Mouse (Mus musculus) limb, embryonic 12.5 days (tissue): ENCODE measurements at regions not wholly inside any gene's neighbourhood (a gene's known extent, or its start where the extent isn't known, plus 50 kb on each side); places are given as distances from the start of the nearest gene placed in this dataset.

ENCODE experiments used
- ATAC-seq: fragments of 200-750 bp; cut with Nextera tagmentation; 2 replicates; pipeline ENCODE4 v1.8.0; 2017; ENCODE audit warnings: low read depth, moderate TSS enrichment; ENCODE audit not compliant: insufficient number of reproducible peaks, insufficient read depth, low FRiP score, low TSS enrichment
- H3K27ac ChIP-seq: fragments of 300-500 bp; sonication (generic); 2 replicates; pipeline ENCODE4 v1.5.1; 2016; ENCODE audit warnings: mild to moderate bottlenecking, moderate library complexity
- H3K27me3 ChIP-seq: fragments of 300-500 bp; sonication (generic); 2 replicates; pipeline ENCODE4 v1.6.1; 2016; ENCODE audit warnings: mild to moderate bottlenecking, moderate library complexity
- H3K36me3 ChIP-seq: fragments of 300-500 bp; sonication (generic); 2 replicates; pipeline ENCODE4 v1.6.1; 2016; ENCODE audit warnings: mild to moderate bottlenecking, moderate library complexity
- H3K4me1 ChIP-seq: fragments of 300-500 bp; sonication (generic); replicated peaks from 2 replicates; pipeline ENCODE4 v1.6.1; 2016
- H3K4me2 ChIP-seq: fragments of 300-500 bp; sonication (generic); 2 replicates; pipeline ENCODE4 v1.6.1; 2016; ENCODE audit warnings: mild to moderate bottlenecking, moderate library complexity
- H3K4me3 ChIP-seq: fragments of 300-500 bp; sonication (generic); replicated peaks from 2 replicates; pipeline ENCODE4 v1.5.1; 2016; ENCODE audit warnings: mild to moderate bottlenecking
- H3K9ac ChIP-seq: fragments of 300-500 bp; sonication (generic); replicated peaks from 2 replicates; pipeline ENCODE4 v1.6.1; 2016; ENCODE audit warnings: mild to moderate bottlenecking, moderate library complexity
- H3K9me3 ChIP-seq: fragments of 300-500 bp; sonication (generic); 2 replicates; pipeline ENCODE4 v1.6.1; 2016; ENCODE audit warnings: mild to moderate bottlenecking, moderate library complexity
- WGBS: fragments of 180-500 bp; shearing (Covaris S2); methylation state at CpG from one replicate; pipeline ENCODE4 v1.1.7; 2016; 5-methylcytosine and 5-hydroxymethylcytosine counted together

GRCm38 (mm10) chr1:10878221-10878760 lies 535.6 kb upstream of the A830018L16Rik start:
- H3K27ac ChIP-seq = no peak overlapping the region
- no peak overlapping the region for H3K9ac ChIP-seq
- H3K27me3 ChIP-seq = no peaks in the 10 kb centered on the region
- 53% methylated on average over 3 of the region's 3 CpGs for WGBS
- no peak overlapping the region for H3K4me3 ChIP-seq
- ATAC-seq = no peak
- no peak overlapping the region for H3K4me2 ChIP-seq
- no peaks in the 10 kb centered on the region for H3K4me1 ChIP-seq
- H3K9me3 ChIP-seq = no peaks in the 10 kb centered on the region
- no peaks in the 10 kb centered on the region for H3K36me3 ChIP-seq

GRCm38 (mm10) chr1:10880026-10880727 lies 533.7 kb upstream of the A830018L16Rik start:
- H3K4me2 ChIP-seq = 0 out of 2 replicates have a peak overlapping the region, but pooled peaks have one; percentile 6
- no peak overlapping the region for H3K27ac ChIP-seq
- H3K36me3 ChIP-seq = no peaks in the 10 kb centered on the region
- no peak overlapping the region for H3K4me3 ChIP-seq
- WGBS = 64% methylated on average over 12 of the region's 12 CpGs
- H3K4me1 ChIP-seq = no peaks in the 10 kb centered on the region
- H3K9ac ChIP-seq = no peak overlapping the region
- no peaks in the 10 kb centered on the region for H3K9me3 ChIP-seq
- no peak for ATAC-seq
- no peaks in the 10 kb centered on the region for H3K27me3 ChIP-seq

- ATAC-seq = no peak
Observed at GRCm38 (mm10) chr1:10898806-10899205, 515.1 kb upstream of the A830018L16Rik start.

GRCm38 (mm10) chr1:10902721-10903120 lies 511.2 kb upstream of the A830018L16Rik start:
- H3K4me1 ChIP-seq = no peaks in the 10 kb centered on the region
- H3K9ac ChIP-seq = no peak overlapping the region
- no peak for ATAC-seq
- H3K4me3 ChIP-seq = no peak overlapping the region
- no peaks in the 10 kb centered on the region for H3K9me3 ChIP-seq
- no peak overlapping the region for H3K27ac ChIP-seq
- WGBS = 58% methylated on average over 1 of the region's 1 CpGs
- H3K4me2 ChIP-seq = no peak overlapping the region
- H3K27me3 ChIP-seq = no peaks in the 10 kb centered on the region
- no peaks in the 10 kb centered on the region for H3K36me3 ChIP-seq

More at GRCm38 (mm10) chr1:10898806-10899205, 515.1 kb upstream of the A830018L16Rik start:
- no peak overlapping the region for H3K4me3 ChIP-seq
- H3K9me3 ChIP-seq = no peaks in the 10 kb centered on the region
- H3K36me3 ChIP-seq = no peaks in the 10 kb centered on the region
- 86% methylated on average over 2 of the region's 2 CpGs for WGBS
- no peaks in the 10 kb centered on the region for H3K27me3 ChIP-seq
- H3K4me2 ChIP-seq = no peak overlapping the region
- no peak overlapping the region for H3K9ac ChIP-seq
- no peaks in the 10 kb centered on the region for H3K4me1 ChIP-seq
- no peak overlapping the region for H3K27ac ChIP-seq

- H3K4me2 ChIP-seq = no peak overlapping the region
- no peak overlapping the region for H3K4me3 ChIP-seq
- no peaks in the 10 kb centered on the region for H3K4me1 ChIP-seq
- H3K9me3 ChIP-seq = no peaks in the 10 kb centered on the region
- 89% methylated on average over 3 of the region's 3 CpGs for WGBS
- H3K27ac ChIP-seq = no peak overlapping the region
- no peak overlapping the region for H3K9ac ChIP-seq
- no peaks in the 10 kb centered on the region for H3K27me3 ChIP-seq
- H3K36me3 ChIP-seq = no peaks in the 10 kb centered on the region
- no peak for ATAC-seq
Observed at GRCm38 (mm10) chr1:10919958-10920357, 493.9 kb upstream of the A830018L16Rik start.

- no peak for ATAC-seq
- Histone ChIP-seq H3K4me1 (no peaks in the 10 kb centered on the region), H3K4me3 (no peak overlapping the region), H3K27me3 (no peaks in the 10 kb centered on the region), H3K27ac (no peak overlapping the region), H3K36me3 (no peaks in the 10 kb centered on the region), H3K4me2 (no peak overlapping the region), H3K9me3 (no peaks in the 10 kb centered on the region), H3K9ac (no peak overlapping the region)
- WGBS = 67% methylated on average over 5 of the region's 5 CpGs
Observed at GRCm38 (mm10) chr1:10932378-10933077, 481.4 kb upstream of the A830018L16Rik start.

GRCm38 (mm10) chr1:10933206-10933605 lies 480.7 kb upstream of the A830018L16Rik start:
- ATAC-seq = no peak
- no peak overlapping the region for H3K27ac ChIP-seq
- H3K4me3 ChIP-seq = no peak overlapping the region
- no peaks in the 10 kb centered on the region for H3K27me3 ChIP-seq
- no peaks in the 10 kb centered on the region for H3K9me3 ChIP-seq
- H3K36me3 ChIP-seq = no peaks in the 10 kb centered on the region
- H3K4me1 ChIP-seq = no peaks in the 10 kb centered on the region
- H3K9ac ChIP-seq = no peak overlapping the region
- no peak overlapping the region for H3K4me2 ChIP-seq

- no peak overlapping the region for H3K27ac ChIP-seq
- no peak overlapping the region for H3K4me3 ChIP-seq
- H3K36me3 ChIP-seq = no peaks in the 10 kb centered on the region
- WGBS = 81% methylated on average over 3 of the region's 3 CpGs
- no peak overlapping the region for H3K4me2 ChIP-seq
- H3K27me3 ChIP-seq = no peaks in the 10 kb centered on the region
- no peak for ATAC-seq
- no peaks in the 10 kb centered on the region for H3K4me1 ChIP-seq
- no peaks in the 10 kb centered on the region for H3K9me3 ChIP-seq
- no peak overlapping the region for H3K9ac ChIP-seq
Observed at GRCm38 (mm10) chr1:10938436-10938835, 475.5 kb upstream of the A830018L16Rik start.

- no peak overlapping the region for H3K9ac ChIP-seq
- no peaks in the 10 kb centered on the region for H3K36me3 ChIP-seq
- H3K9me3 ChIP-seq = no peaks in the 10 kb centered on the region
- H3K4me1 ChIP-seq = no peaks in the 10 kb centered on the region
- ATAC-seq = no peak
- no peak overlapping the region for H3K27ac ChIP-seq
- WGBS = 82% methylated on average over 3 of the region's 3 CpGs
- no peaks in the 10 kb centered on the region for H3K27me3 ChIP-seq
- H3K4me2 ChIP-seq = no peak overlapping the region
- no peak overlapping the region for H3K4me3 ChIP-seq
Observed at GRCm38 (mm10) chr1:10940326-10940725, 473.6 kb upstream of the A830018L16Rik start.

- H3K27me3 ChIP-seq = no peaks in the 10 kb centered on the region
- H3K4me2 ChIP-seq = no peak overlapping the region
- no peak overlapping the region for H3K9ac ChIP-seq
Observed at GRCm38 (mm10) chr1:10942979-10943378, 470.9 kb upstream of the A830018L16Rik start.

More at GRCm38 (mm10) chr1:10942979-10943378, 470.9 kb upstream of the A830018L16Rik start:
- H3K4me3 ChIP-seq = no peak overlapping the region
- H3K36me3 ChIP-seq = no peaks in the 10 kb centered on the region
- no peak overlapping the region for H3K27ac ChIP-seq
- no peaks in the 10 kb centered on the region for H3K4me1 ChIP-seq
- 52% methylated on average over 4 of the region's 4 CpGs for WGBS
- ATAC-seq = no peak
- no peaks in the 10 kb centered on the region for H3K9me3 ChIP-seq
